Mouse (Mus musculus) liver, embryonic 14.5 days (tissue): ENCODE data around the gene Bfsp1.

ENCODE experiments used
- CTCF ChIP-seq: IDR thresholded peaks from 2 replicates; pipeline ENCODE4 v1.5.1; 2016; ENCODE audit warnings: antibody characterized with exemption, low read depth, control low read depth
- EP300 ChIP-seq: IDR thresholded peaks from 2 replicates; pipeline ENCODE4 v1.6.1; 2016; ENCODE audit warnings: antibody characterized with exemption, low read depth

GRCm38 (mm10) chr2:143806924-143807664 lies 55.9 kb downstream of the Bfsp1 start:
- TF ChIP-seq CTCF (no peak), EP300 (no peak)
